Mouse (Mus musculus) lung, adult 2 months (tissue): ENCODE results near the gene Cotl1. TPM values are rescaled to one million over a fixed set of nuclear protein-coding genes. Genes with fewer than 3 reads are reported as not detected.
"Not testable (repeated sequence)": the region's sequence is repeated elsewhere in the genome, so short reads cannot be mapped to it uniquely, and the experiment has no call there.

ENCODE experiments used
- DNase-seq: peaks from one replicate; pipeline ENCODE4 v3.0.0; 2022
- H3K4me1 ChIP-seq: fragments of 200-500 bp; 2 replicates; pipeline ENCODE4 v1.6.1; 2011; ENCODE audit warnings: low read length; ENCODE audit not compliant: control insufficient read depth, insufficient read depth
- H3K4me3 ChIP-seq: fragments of 200-500 bp; replicated peaks from 2 replicates; pipeline ENCODE3; 2011; ENCODE audit warnings: low read depth, mild to moderate bottlenecking, control low read depth, low read length; ENCODE audit errors: extremely low read depth
- CTCF ChIP-seq: fragments of 200-500 bp; IDR thresholded peaks from 2 replicates; pipeline ENCODE4 v1.5.1; 2011; ENCODE audit warnings: mild to moderate bottlenecking, low read length, control low read depth; ENCODE audit not compliant: insufficient read depth
- POLR2A ChIP-seq: fragments of 200-500 bp; IDR thresholded peaks from 2 replicates; pipeline ENCODE4 v1.6.1; 2011; ENCODE audit warnings: low read depth, mild to moderate bottlenecking, control low read depth, low read length, borderline replicate concordance; ENCODE audit errors: extremely low read depth
- WGBS: fragments of 180-500 bp; shearing (Covaris S2); methylation state at CpG from one replicate; pipeline ENCODE4 v1.1.7; 2018; 5-methylcytosine and 5-hydroxymethylcytosine counted together
- polyA plus RNA-seq: library from polyadenylated mRNA; depleted of rRNA; stranded (reverse); fragments of >200 nt; gene quantifications from 2 replicates; pipeline ENCODE4 v1.2.3, GENCODE M21; 2012

The Cotl1 gene
- polyA plus RNA-seq, 1 experiment = 180 TPM

- TF ChIP-seq CTCF (no peak), POLR2A (no peak)
These were observed 22.0 kb upstream of the Cotl1 start for GRCm38 (mm10) chr8:119862390-119862734.

GRCm38 (mm10) chr8:119861706-119862389, 21.5 kb upstream of the Cotl1 start, which contains the start of gene Klhl36:
TSS of gene Klhl36 (plus strand) at chr8:119862266.
- under 1% methylated on average over 34 of the region's 35 CpGs for WGBS
- peak; percentile 99 for DNase-seq
- TF ChIP-seq POLR2A (peak; percentile 59; the same call in 1 of the 2 replicates), CTCF (no peak)
- H3K4me3 ChIP-seq = peak within 1 kb of the TSS; percentile 67
- peaks cover 7% of the 10 kb centered on the region; the same call in 1 of the 2 replicates for H3K4me1 ChIP-seq

More at GRCm38 (mm10) chr8:119862390-119862734, 22.0 kb upstream of the Cotl1 start:
- under 1% methylated on average over 19 of the region's 19 CpGs for WGBS
- Histone ChIP-seq H3K4me3 (peak overlapping the region; percentile 67), H3K4me1 (peaks cover 7% of the 10 kb centered on the region; the same call in 1 of the 2 replicates)
- no peak for DNase-seq

- no peak overlapping the region for H3K4me3 ChIP-seq
- peaks cover 5% of the 10 kb centered on the region; the same call in 1 of the 2 replicates for H3K4me1 ChIP-seq
- TF ChIP-seq POLR2A (no peak), CTCF (no peak)
- 59% methylated on average over 6 of the region's 6 CpGs for whole genome bisulfite sequencing
- no peak for DNase-seq
These were observed 17.4 kb upstream of the Cotl1 start for GRCm38 (mm10) chr8:119857767-119858166.

GRCm38 (mm10) chr8:119855656-119856055, 15.3 kb upstream of the Cotl1 start:
- no peak for TF ChIP-seq CTCF
- H3K4me1 ChIP-seq = no peaks in the 10 kb centered on the region
- no peak overlapping the region for H3K4me3 ChIP-seq
- 60% methylated on average over 5 of the region's 5 CpGs for WGBS
- no peak for DNase-seq

- WGBS = 73% methylated on average over 5 of the region's 5 CpGs
- Histone ChIP-seq H3K4me3 (no peak overlapping the region), H3K4me1 (no peaks in the 10 kb centered on the region)
- TF ChIP-seq CTCF = no peak
- TF ChIP-seq POLR2A = no peak
- DNase-seq = no peak
These were observed 13.7 kb upstream of the Cotl1 start for GRCm38 (mm10) chr8:119854035-119854434.

- TF ChIP-seq POLR2A (no peak), CTCF (no peak)
- DNase-seq = no peak
- Histone ChIP-seq H3K4me3 (no peak overlapping the region), H3K4me1 (no peaks in the 10 kb centered on the region)
- WGBS = 83% methylated on average over 8 of the region's 8 CpGs
These were observed 13.2 kb upstream of the Cotl1 start for GRCm38 (mm10) chr8:119853521-119853920.

- Histone ChIP-seq H3K4me1 (no peaks in the 10 kb centered on the region), H3K4me3 (no peak overlapping the region)
- no peak for TF ChIP-seq POLR2A
- no peak for TF ChIP-seq CTCF
- no peak for DNase-seq
- 69% methylated on average over 16 of the region's 16 CpGs for WGBS
These were observed 7.0 kb upstream of the Cotl1 start for GRCm38 (mm10) chr8:119847232-119847922.

- H3K4me1 ChIP-seq, H3K4me3 ChIP-seq, DNase-seq: not testable (repeated sequence)
- 83% methylated on average over 7 of the region's 7 CpGs for WGBS
These were observed 5.4 kb upstream of the Cotl1 start for GRCm38 (mm10) chr8:119845741-119846140.

GRCm38 (mm10) chr8:119844577-119844976, 4.2 kb upstream of the Cotl1 start:
- no peaks in the 10 kb centered on the region for H3K4me1 ChIP-seq
- no peak overlapping the region for H3K4me3 ChIP-seq
- no peak for DNase-seq
- TF ChIP-seq POLR2A (no peak), CTCF (no peak)
- WGBS = 23% methylated on average over 8 of the region's 8 CpGs

- WGBS = 2% methylated on average over 4 of the region's 4 CpGs
- H3K4me1 ChIP-seq = no peaks in the 10 kb centered on the region
- DNase-seq = peak; percentile 64
- no peak overlapping the region for H3K4me3 ChIP-seq
- TF ChIP-seq CTCF (peak; percentile 65), POLR2A (no peak)
These were observed 3.1 kb upstream of the Cotl1 start for GRCm38 (mm10) chr8:119843444-119843843.
